Mouse (Mus musculus) ES-E14 (cell line): ENCODE results near the gene Inpp5f.

ENCODE experiments used
- HCFC1 ChIP-seq: IDR thresholded peaks from 2 replicates; pipeline ENCODE4 v1.6.1; 2012; ENCODE audit warnings: low read length, inconsistent platforms, borderline replicate concordance; ENCODE audit not compliant: insufficient read depth
- MAFK ChIP-seq: IDR thresholded peaks from 2 replicates; pipeline ENCODE4 v1.6.1; 2014; ENCODE audit warnings: mild to moderate bottlenecking, low read depth, low read length, inconsistent platforms; ENCODE audit not compliant: insufficient read depth

DNA sequence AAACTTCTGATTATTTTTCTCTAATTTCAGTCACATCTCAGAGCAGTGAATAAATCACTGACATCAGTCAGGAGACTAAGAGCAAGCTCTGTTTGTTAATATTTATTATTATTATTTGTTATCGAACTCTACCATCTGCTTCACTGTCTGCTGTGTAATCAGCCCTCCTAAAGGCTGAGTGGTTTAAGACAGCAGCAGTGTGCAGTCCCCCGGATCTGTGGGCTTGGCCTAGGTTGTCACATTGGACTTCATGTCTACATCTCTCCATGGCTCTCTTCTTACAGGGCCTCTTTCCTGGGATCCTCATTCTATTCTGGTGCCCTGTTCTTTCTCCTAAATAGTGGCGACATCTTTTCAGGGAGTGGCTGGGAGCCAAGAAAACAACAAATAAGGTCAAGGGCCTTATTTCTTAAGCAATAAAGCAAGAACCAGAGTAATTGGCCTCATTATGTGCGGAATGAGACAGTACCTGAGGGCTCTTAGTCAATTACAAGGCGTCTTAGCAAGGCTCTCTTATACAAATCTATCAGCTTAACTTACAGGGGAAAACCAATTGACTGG lies 28.9 kb downstream of the Inpp5f start:
- no peak for TF ChIP-seq HCFC1
- TF ChIP-seq MAFK: no peak
